Comparison of ENCODE assay signal across 1 mouse cellular context in genomic region chr4:43417269-43418062, GRCm38 (mm10).
A peak's percentile ranks its signal among the peaks of the same experiment; 100 is the strongest.
TF ChIP-seq lines count a peak whose summit lies in the region.

No protein-coding gene starts in this region.

TF ChIP-seq in MEL, 35 proteins besides CTCF, POLR2A, EP300 and RAD21 (continued from another document):
- TF ChIP-seq POLR2AphosphoS2 (IDR thresholded peaks at IDR 0.05; ENCODE audit: low read length), result no peak
- no peak for TF ChIP-seq MEF2A (IDR thresholded peaks at IDR 0.05; ENCODE audit: extremely low read depth, insufficient replicate concordance, low read depth, low read length, poor library complexity, severe bottlenecking)
- TF ChIP-seq USF1 (IDR thresholded peaks at IDR 0.05; ENCODE audit: low read depth, low read length), result no peak
- TF ChIP-seq HCFC1 (IDR thresholded peaks at IDR 0.05; ENCODE audit: low read depth, low read length), result peak; percentile 47; the same call in 1 of the 2 replicates
- TF ChIP-seq MAFK (IDR thresholded peaks at IDR 0.05; ENCODE audit: borderline replicate concordance, low read depth, low read length), result no peak
- no peak for TF ChIP-seq KAT2A (conservative IDR thresholded peaks at IDR 0.05; ENCODE audit: low read depth, low read length)
- TF ChIP-seq MAZ (IDR thresholded peaks at IDR 0.05; ENCODE audit: low read depth, low read length), result no peak; the same call in 1 of the 2 replicates
- no peak for TF ChIP-seq E2F4 (IDR thresholded peaks at IDR 0.05; ENCODE audit: borderline replicate concordance, low read depth, low read length)
- peak; percentile 87 for TF ChIP-seq NRF1 (IDR thresholded peaks at IDR 0.05; ENCODE audit: insufficient read depth, low read depth, low read length, poor library complexity, severe bottlenecking)
- TF ChIP-seq ELF1 (IDR thresholded peaks at IDR 0.05; ENCODE audit: low read depth, low read length), result peak; percentile 73
- TF ChIP-seq UBTF (IDR thresholded peaks at IDR 0.05; ENCODE audit: borderline replicate concordance, insufficient read depth, low read depth, low read length), result no peak
- peak; percentile 75; the same call in 1 of the 2 replicates for TF ChIP-seq ETS1 (IDR thresholded peaks at IDR 0.05; ENCODE audit: low read depth, low read length)
- TF ChIP-seq MYC (IDR thresholded peaks at IDR 0.05; ENCODE audit: low read depth, low read length), result peak; percentile 52; the same call in 1 of the 2 replicates
- peak; percentile 87 for TF ChIP-seq TCF12 (IDR thresholded peaks at IDR 0.05; ENCODE audit: low read depth, low read length)
- TF ChIP-seq BHLHE40 (IDR thresholded peaks at IDR 0.05; ENCODE audit: borderline replicate concordance, low read depth, low read length), result peak; percentile 61; the same call in 1 of the 2 replicates
- TF ChIP-seq ZC3H11A (IDR thresholded peaks at IDR 0.05; ENCODE audit: low read depth, low read length), result no peak
- TF ChIP-seq ZKSCAN1 (IDR thresholded peaks at IDR 0.05; ENCODE audit: low read depth, low read length), result no peak
- peak; percentile 87 for TF ChIP-seq MYB (IDR thresholded peaks at IDR 0.05; ENCODE audit: low read depth, low read length)
- TF ChIP-seq TAL1 (IDR thresholded peaks at IDR 0.05; ENCODE audit: low read length), result peak; percentile 85
- TF ChIP-seq RCOR1 (IDR thresholded peaks at IDR 0.05; ENCODE audit: low read depth, low read length), result peak; percentile 40; the same call in 1 of the 2 replicates
- no peak for TF ChIP-seq JUND (IDR thresholded peaks at IDR 0.05; ENCODE audit: low read depth, low read length)
- TF ChIP-seq TBP (IDR thresholded peaks at IDR 0.05; ENCODE audit: low read depth, low read length), result peak; percentile 69; the same call in 1 of the 2 replicates
- peak; percentile 94 for TF ChIP-seq GATA1 (IDR thresholded peaks at IDR 0.05; ENCODE audit: low read depth, low read length)
